Mouse (Mus musculus): ENCODE data around the gene Ptprg.

GRCm38 (mm10) chr14:11553273-11553665 lies at the start of gene Ptprg:
- TF ChIP-seq POLR2A (IDR thresholded peaks at IDR 0.05; ENCODE audit: low read depth, low read length) (peak; percentile 69), CTCF (IDR thresholded peaks at IDR 0.05; ENCODE audit: borderline replicate concordance, insufficient read depth, low read length) (no peak)

All from embryonic fibroblast, embryonic 13.5 days (primary cell).